Mouse (Mus musculus) yolk sac, embryonic 10.5 days (tissue): ENCODE results near the gene Tyrp1.

Experiments
- DNase-seq: peaks from one replicate; pipeline ENCODE4 v3.0.0-alpha.2; 2017; ENCODE audit warnings: low spot score

Tyrp1 gene

GRCm38 (mm10) chr4:80834050-80834449 lies at the start of gene Tyrp1:
Gene Tyrp1 (plus strand): TSS chr4:80834123.
- no peak for DNase-seq

GRCm38 (mm10) chr4:80788339-80788738 lies 45.6 kb upstream of the Tyrp1 start:
- DNase-seq, result no peak

GRCm38 (mm10) chr4:80819511-80819910 lies 14.4 kb upstream of the Tyrp1 start:
- DNase-seq, result no peak

DNA sequence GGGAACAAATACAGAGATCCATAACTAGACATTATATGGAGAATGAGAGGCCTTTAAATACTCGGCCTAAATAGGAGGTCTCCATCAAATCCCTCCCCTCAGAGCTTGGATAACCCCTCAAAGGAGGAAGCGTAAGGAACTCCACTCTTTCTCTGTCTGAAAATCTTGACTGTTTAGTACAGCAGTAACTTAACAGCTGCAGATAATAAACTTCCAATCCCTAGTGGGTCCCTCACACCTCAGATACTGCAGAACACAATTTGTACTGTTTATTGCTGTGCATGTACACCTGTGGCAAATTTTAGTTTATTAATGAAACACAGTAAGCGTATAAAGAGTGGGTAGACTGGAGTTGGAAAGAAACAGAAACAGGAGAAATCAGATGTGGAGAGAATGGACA lies 12.0 kb upstream of the Tyrp1 start:
- DNase-seq, result no peak

GRCm38 (mm10) chr4:80828232-80828631 lies 5.7 kb upstream of the Tyrp1 start:
- no peak for DNase-seq

- DNase-seq, result no peak
Measured at GRCm38 (mm10) chr4:80839317-80839716, 5.4 kb downstream of the Tyrp1 start.

DNA sequence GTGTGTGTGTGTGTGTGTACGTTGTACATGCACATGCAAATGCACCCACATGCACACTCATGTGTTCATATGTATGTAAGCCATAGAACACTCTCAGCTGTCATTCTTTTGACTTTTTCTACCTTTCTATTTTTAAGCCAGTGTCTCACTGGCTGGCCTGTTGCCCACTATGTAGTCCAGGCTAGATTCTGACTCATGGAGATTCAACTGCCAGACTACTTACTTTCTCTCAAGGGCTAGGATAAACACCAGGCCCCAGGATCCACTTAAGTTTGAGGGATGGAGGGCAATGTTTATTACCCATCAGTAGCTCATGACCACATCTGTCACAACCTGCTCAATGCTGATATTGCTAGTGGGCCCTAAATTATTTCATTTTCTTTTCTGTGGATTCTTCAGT lies 8.1 kb downstream of the Tyrp1 start:
- no peak for DNase-seq

DNA sequence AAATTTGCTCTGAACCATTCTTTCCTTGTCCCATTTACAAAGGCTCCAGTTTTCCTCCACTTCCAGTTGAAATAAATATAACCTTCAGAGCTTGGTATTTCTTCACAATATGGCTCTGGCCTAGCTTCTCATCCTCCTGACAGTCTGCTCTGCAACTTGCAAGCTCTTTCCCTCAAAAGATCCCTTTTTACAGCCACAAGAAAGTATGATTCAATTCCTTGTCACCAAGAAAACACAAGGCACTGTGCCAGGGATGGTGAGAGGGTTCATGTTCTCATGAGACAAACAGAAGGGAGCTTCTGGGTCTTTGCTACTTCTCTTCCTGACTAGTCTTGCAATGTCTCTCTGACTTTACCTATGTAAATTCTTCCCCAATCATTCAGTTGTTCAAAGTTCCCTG lies 9.8 kb downstream of the Tyrp1 start:
- no peak for DNase-seq

- DNase-seq, result no peak
Measured at GRCm38 (mm10) chr4:80846052-80846451, 12.1 kb downstream of the Tyrp1 start.

GRCm38 (mm10) chr4:80852590-80853425 lies 18.9 kb downstream of the Tyrp1 start:
- no peak for DNase-seq

GRCm38 (mm10) chr4:80855495-80855894 lies 21.6 kb downstream of the Tyrp1 start:
- no peak for DNase-seq

DNA sequence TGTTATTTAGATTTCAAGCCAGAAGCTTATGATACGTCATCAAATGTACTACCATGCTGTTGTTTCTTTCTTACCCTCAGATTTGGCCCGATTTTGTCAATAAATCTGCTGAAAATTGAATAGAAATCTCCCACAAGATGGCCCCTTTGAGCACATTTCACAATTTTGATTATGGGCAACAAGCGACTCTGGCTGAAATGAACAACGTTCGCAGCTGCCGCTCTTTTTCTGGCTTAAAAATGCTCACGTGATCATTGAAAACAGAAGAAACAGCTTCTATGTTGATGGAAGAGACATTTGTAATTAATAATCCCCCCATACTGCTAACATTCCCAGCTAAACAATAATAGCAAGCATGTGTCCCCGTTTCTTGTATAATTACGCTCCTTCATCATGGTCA lies 29.0 kb downstream of the Tyrp1 start:
- no peak for DNase-seq

- DNase-seq, result no peak
Measured at GRCm38 (mm10) chr4:80863906-80864305, 30.0 kb downstream of the Tyrp1 start.

- DNase-seq, result peak; percentile 32
Measured at GRCm38 (mm10) chr4:80864511-80864922, 30.6 kb downstream of the Tyrp1 start.

GRCm38 (mm10) chr4:80866065-80866464 lies 32.1 kb downstream of the Tyrp1 start:
- DNase-seq, result no peak

- no peak for DNase-seq
Measured at GRCm38 (mm10) chr4:80869598-80869997, 35.7 kb downstream of the Tyrp1 start.

DNA sequence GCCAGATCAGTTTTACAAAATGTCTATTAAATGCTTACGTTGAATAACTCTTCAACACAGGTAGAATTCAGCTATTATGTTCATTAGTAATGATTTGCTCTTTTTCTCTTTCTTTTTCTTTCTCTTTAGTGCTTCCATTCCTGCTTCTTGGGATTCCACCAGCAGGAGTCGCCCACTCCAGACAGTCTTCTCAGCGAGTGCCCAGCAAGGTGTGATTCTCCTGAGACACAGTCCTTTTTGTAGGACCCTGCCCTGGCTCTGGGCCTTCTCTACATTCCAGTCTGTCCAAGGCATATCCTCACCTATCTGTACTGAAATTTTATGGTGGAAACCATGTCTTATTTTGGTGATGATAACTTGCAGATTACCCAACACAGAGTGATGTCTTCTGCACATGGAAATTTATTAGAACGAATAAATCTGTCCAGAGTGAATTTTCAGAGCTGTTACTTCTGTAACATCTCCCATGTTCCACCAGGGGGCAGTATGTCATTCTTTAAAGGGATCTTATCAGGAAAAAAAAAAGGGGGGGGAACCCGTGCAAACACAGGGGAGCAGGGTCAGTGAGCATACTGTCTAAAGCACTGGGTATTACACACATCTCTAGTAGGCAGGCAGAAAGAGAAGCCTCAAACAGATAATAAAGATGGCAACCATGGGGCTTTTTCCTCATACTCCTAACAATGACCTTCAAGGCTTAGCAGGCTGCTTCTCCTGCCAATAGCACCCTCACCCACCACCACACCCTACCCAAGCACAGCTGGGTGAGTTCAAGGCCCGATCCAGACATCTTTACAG lies 39.1 kb downstream of the Tyrp1 start:
- DNase-seq, result peak; percentile 49

DNA sequence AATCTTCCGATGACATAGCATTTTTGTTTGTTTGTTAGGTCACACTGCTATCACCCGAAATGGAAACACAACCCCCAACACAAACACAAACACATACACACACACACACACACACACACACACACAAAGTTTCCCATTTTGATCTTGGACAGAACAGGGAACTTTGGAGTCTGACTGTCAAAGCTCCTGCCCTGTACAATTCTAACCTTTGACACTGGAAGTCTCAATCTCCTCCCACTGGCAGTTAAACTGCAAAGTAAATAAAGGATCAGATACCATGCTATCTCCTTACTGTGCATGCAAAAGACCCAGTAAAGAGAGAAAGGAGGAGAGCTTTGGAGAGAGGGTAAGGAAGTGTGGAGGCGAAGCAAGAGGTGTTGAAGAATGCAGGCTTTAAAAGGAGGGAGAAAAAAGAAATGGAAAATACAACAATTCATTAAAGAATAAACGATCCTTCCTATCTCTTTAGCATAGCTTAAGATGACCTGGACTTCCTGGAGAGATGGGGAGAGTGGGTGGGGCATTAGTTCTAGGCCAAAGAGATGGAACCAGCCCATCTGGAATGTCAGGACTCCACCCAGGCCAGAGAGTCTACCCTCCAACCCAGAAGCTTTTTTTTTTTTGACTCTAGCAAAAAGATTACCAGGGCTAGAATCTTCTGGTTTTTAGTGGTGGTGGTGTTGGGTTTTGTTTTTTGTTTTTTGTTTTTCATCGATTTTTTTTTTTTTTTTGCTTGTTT lies 40.4 kb downstream of the Tyrp1 start:
- DNase-seq, result peak; percentile 77

DNA sequence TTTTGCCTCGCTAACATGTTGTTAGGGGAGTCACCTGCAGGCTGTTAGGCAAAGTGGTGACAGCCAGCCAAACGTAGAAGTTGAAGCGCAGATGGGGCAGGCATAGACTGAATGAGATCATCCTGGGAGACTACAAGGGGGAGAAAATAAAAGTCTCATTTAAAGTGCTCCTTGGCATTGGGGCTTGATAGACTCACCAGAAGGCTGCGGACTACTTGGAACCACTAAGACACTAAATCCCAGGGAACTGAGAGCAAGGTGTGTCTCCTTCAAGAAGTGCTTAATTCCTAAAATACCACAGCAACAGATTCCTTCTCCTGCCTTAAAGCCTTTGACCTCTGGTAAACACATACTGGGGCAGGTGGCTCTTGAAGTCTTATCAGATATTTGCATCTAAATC lies 41.1 kb downstream of the Tyrp1 start:
- peak; percentile 51 for DNase-seq

DNA sequence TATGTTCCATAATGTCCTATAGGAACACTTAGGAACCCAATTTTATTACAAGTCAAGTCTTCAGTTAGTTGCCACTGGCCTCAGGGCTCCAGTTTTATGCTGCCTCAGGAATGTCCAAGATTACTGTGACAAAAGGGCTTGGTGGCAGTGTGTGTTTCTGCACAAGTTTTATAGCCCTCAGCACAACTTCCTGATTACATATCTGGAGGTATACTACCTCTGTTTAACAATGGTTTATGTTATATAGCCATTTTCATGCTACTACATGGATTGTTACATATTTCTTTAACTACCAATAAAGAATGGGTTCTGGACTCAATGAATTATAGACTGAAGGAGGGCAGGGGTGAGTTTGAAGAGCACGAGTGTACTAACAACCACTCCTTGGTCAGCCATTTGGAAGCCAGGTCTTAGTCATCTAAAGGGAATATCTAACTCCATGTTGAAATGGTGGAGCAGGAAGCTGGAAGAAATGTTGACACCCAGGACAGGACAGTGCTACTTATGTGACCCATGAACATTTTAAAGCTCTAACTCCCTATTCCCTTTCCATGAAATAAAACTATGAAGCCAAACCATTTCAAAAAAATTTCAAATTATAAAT lies 48.2 kb downstream of the Tyrp1 start:
- no peak for DNase-seq

DNA sequence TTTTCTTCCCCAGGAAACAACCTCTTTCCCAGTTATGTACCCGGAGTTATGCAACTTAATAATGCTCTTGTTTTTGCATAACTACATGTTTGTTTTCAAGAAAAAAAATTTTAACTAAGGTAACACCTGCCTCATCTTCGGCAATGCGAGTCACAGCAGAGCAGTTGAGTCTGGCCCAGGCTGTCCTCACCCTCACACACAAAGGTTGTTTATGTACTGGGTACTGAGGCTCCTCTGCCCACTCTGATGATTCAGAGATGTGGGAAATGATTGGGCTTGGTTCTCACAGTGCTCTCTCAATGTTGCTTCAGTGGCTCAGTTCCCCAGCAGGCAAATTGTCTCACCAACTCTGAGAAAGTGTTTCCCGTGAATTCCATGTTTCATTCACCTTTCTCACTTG lies 52.7 kb downstream of the Tyrp1 start:
- no peak for DNase-seq

GRCm38 (mm10) chr4:80891004-80891403 lies 57.1 kb downstream of the Tyrp1 start:
- DNase-seq, result no peak
